In the genomic region with DNA sequence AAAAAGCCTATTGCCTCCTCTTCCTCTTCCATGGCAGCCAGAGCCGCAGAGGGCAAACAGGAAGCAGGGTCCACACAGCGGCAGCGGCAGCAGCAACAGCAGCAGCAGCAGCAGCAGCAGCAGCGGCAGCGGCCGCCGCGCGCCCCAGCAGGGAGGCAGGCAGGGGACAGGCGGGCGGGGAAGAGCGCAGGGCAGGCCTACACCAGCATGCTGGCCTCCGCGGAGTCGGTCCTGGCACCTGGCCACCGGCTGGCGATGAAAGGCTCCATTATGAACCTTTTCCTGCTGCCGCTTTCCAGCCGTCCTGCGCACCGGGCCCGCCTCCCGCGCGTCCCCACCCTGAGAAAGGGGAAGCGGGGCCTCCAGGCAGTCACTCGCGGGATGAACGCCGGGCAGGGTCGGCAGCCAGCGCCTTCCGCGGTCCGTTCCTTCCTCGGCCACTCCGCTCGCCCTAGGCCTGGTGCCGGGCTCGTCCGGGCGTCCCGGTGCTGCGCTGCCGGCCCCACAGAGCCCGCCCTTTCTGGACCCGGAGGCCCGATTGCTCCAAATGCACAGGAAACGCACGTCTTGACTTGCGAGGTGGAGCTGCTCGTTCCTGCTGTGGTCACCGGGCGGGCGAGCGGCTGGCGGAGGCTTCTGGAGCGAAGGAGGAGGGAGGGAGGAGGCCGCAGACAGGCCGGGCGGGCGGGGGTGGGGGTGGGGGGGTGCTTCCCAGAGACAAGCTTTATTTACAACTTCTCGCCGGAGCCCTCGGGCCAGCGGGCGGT, we compare ENCODE assay signal across 8 mouse cellular contexts.
DNase-seq lines count a peak whose midpoint lies in the region; ATAC-seq and TF ChIP-seq lines count a peak whose summit lies in the region.

No protein-coding gene starts in this region.

- peak overlapping the region; percentile 69 for H3K9ac ChIP-seq in CH12.LX (ENCODE audit: insufficient read depth, low read depth)
- H3K9ac ChIP-seq in lung, postnatal 0 days (replicated peaks; ENCODE audit: low read depth): peak overlapping the region; percentile 81

- H3K4me2 ChIP-seq in CH12.LX (ENCODE audit: insufficient read depth, low read depth, poor library complexity, severe bottlenecking): peak overlapping the region; percentile 96
- H3K4me2 ChIP-seq in lung, postnatal 0 days (replicated peaks; ENCODE audit: low read depth, low read length): peak overlapping the region; percentile 91

- no peak; the same call in 1 of the 2 replicates for TF ChIP-seq RAD21 in CH12.LX (IDR thresholded peaks at IDR 0.05; ENCODE audit: low read depth, low read length)

- peak; percentile 54 for DNase-seq in CH12.LX (ENCODE audit: extremely low read depth)
- peak; percentile 74 for DNase-seq in cerebellum, adult 11-12 months
- DNase-seq in forelimb bud, embryonic 11.5 days (ENCODE audit: low read depth, low spot score): peak; percentile 75
- DNase-seq in layer of hippocampus, postnatal 10 days (ENCODE audit: low spot score in 2 of 2): peak; percentile 87 to 92
- DNase-seq in lung, postnatal 0 days (ENCODE audit: low spot score): peak; percentile 87
- DNase-seq in ovary, adult 18-20 months (ENCODE audit: low spot score): peak; percentile 76
- DNase-seq in thymus, postnatal 0 days (ENCODE audit: low spot score): peak; percentile 78

- H3K27me3 ChIP-seq in CH12.LX (replicated peaks): no peaks in the 10 kb centered on the region
- no peaks in the 10 kb centered on the region for H3K27me3 ChIP-seq in lung, postnatal 0 days (replicated peaks; ENCODE audit: insufficient read depth, low read length)

- H3K27ac ChIP-seq in CH12.LX (ENCODE audit: insufficient read depth, low read depth): peak overlapping the region; percentile 51
- H3K27ac ChIP-seq in lung, postnatal 0 days (ENCODE audit: low read length): peak overlapping the region; percentile 98

- H3K79me2 ChIP-seq in CH12.LX (replicated peaks; ENCODE audit: control insufficient read depth, extremely low read depth, insufficient read depth, poor library complexity, severe bottlenecking): 0 out of 2 replicates have a peak, but pooled peaks cover 4% of the 10 kb centered on the region

- TF ChIP-seq POLR2A in CH12.LX (IDR thresholded peaks at IDR 0.05; ENCODE audit: low read depth, low read length): peak; percentile 52; the same call in 1 of the 2 replicates

- TF ChIP-seq EP300 in CH12.LX (IDR thresholded peaks at IDR 0.05; ENCODE audit: low read length): no peak
- no peak for TF ChIP-seq EP300 in lung, postnatal 0 days (IDR thresholded peaks at IDR 0.05)

- dilution Hi-C loops in CH12.LX (cut with MboI; ENCODE audit: extremely low pct_ligation_motif_present, extremely low pct_unique_long_range_greater_than_20kb, low sequenced_read_pairs): no loop called here

- peak; percentile 34 to 55 for ATAC-seq in hematopoietic stem cell, adult 5-6 weeks (replicated peaks in 1 of 2; ENCODE audit: insufficient read depth in 1 of 2, low FRiP score in 2 of 2, low TSS enrichment in 1 of 2, low read depth in 1 of 2, poor library complexity in 2 of 2, severe bottlenecking in 2 of 2)
- ATAC-seq in lung, postnatal 0 days: peak; percentile 78

- no peaks in the 10 kb centered on the region for H3K9me3 ChIP-seq in CH12.LX (replicated peaks; ENCODE audit: low read length)
- no peaks in the 10 kb centered on the region for H3K9me3 ChIP-seq in lung, postnatal 0 days (ENCODE audit: low read length)

- peak overlapping the region; percentile 70 to 85 (median 83) for H3K4me3 ChIP-seq in CH12.LX (replicated peaks in 1 of 3; ENCODE audit: low read depth in 2 of 3, low read length in 2 of 3, poor library complexity in 1 of 3)
- H3K4me3 ChIP-seq in lung, postnatal 0 days (ENCODE audit: low read depth, low read length): peak overlapping the region; percentile 72

- in situ Hi-C loops in CH12.LX (cut with MboI; ENCODE audit: low pct_ligation_motif_present, low pct_unique_long_range_greater_than_20kb, low sequenced_read_pairs): loop anchor here (5.0 kb wide), 1 partner anchor 37 kb away; no protein-coding TSS in a partner anchor

- peaks cover 43 to 75% of the 10 kb centered on the region in 2 experiments for H3K4me1 ChIP-seq in CH12.LX (ENCODE audit: control insufficient read depth in 1 of 2, insufficient read depth in 2 of 2)
- H3K4me1 ChIP-seq in lung, postnatal 0 days (ENCODE audit: insufficient read depth, low read depth, low read length): peaks cover 22% of the 10 kb centered on the region

- H3K36me3 ChIP-seq in CH12.LX (replicated peaks in 1 of 2; ENCODE audit: control insufficient read depth in 1 of 2, insufficient read depth in 1 of 2, low read length in 1 of 2): peaks cover 0 to 21% of the 10 kb centered on the region in 2 experiments
- no peaks in the 10 kb centered on the region for H3K36me3 ChIP-seq in lung, postnatal 0 days (ENCODE audit: insufficient read depth, low read length)

- 1% methylated on average over 47 of the region's 67 CpGs for WGBS in lung, postnatal 0 days

- TF ChIP-seq CTCF in CH12.LX (conservative IDR thresholded peaks at IDR 0.05 in 1 of 2, IDR thresholded peaks at IDR 0.05 in 1 of 2; ENCODE audit: low read depth in 2 of 2, low read length in 2 of 2): no peak
- TF ChIP-seq CTCF in lung, postnatal 0 days (IDR thresholded peaks at IDR 0.05): peak; percentile 13

TF ChIP-seq in CH12.LX, 34 proteins besides CTCF, POLR2A, EP300 and RAD21:
- TF ChIP-seq IRF4 (IDR thresholded peaks at IDR 0.05; ENCODE audit: low read depth, low read length) (no peak), HCFC1 (IDR thresholded peaks at IDR 0.05; ENCODE audit: low read depth, low read length) (peak; percentile 29), MAFK (IDR thresholded peaks at IDR 0.05; ENCODE audit: insufficient replicate concordance, low read length) (no peak), MEF2A (IDR thresholded peaks at IDR 0.05; ENCODE audit: borderline replicate concordance, low read depth, low read length) (0 out of 2 replicates have a peak, but pooled peaks have one; percentile 50), NRF1 (IDR thresholded peaks at IDR 0.05; ENCODE audit: low read depth, low read length) (peak; percentile 51; the same call in 1 of the 2 replicates), SMC3 (IDR thresholded peaks at IDR 0.05; ENCODE audit: low read depth, low read length) (no peak; the same call in none of the 2 replicates), SIN3A (IDR thresholded peaks at IDR 0.05; ENCODE audit: low read length) (peak; percentile 64; the same call in 1 of the 2 replicates), MYC (IDR thresholded peaks at IDR 0.05; ENCODE audit: low read depth, low read length) (no peak), BHLHE40 (IDR thresholded peaks at IDR 0.05; ENCODE audit: low read depth, low read length) (peak; percentile 30; the same call in 1 of the 2 replicates), GABPA (IDR thresholded peaks at IDR 0.05; ENCODE audit: insufficient replicate concordance, low read depth, low read length) (no peak), E2F4 (IDR thresholded peaks at IDR 0.05; ENCODE audit: insufficient replicate concordance, low read depth, low read length) (no peak), MXI1 (IDR thresholded peaks at IDR 0.05; ENCODE audit: low read depth, low read length) (peak; percentile 39; the same call in 1 of the 2 replicates), MAX (IDR thresholded peaks at IDR 0.05; ENCODE audit: low read length) (no peak), RCOR1 (conservative IDR thresholded peaks at IDR 0.05; ENCODE audit: low read depth, low read length) (no peak), USF2 (conservative IDR thresholded peaks at IDR 0.05; ENCODE audit: low read depth, low read length) (no peak), ETS1 (conservative IDR thresholded peaks at IDR 0.05; ENCODE audit: low read depth, low read length) (no peak), JUN (IDR thresholded peaks at IDR 0.05; ENCODE audit: insufficient read depth, low read depth, low read length) (no peak), ZMIZ1 (IDR thresholded peaks at IDR 0.05; ENCODE audit: low read depth, low read length) (peak; percentile 20; the same call in 1 of the 2 replicates), PAX5 (IDR thresholded peaks at IDR 0.05; ENCODE audit: low read length) (no peak), CHD1 (IDR thresholded peaks at IDR 0.05; ENCODE audit: low read depth, low read length) (peak; percentile 53; the same call in 1 of the 2 replicates), ELF1 (IDR thresholded peaks at IDR 0.05; ENCODE audit: low read depth, low read length) (peak; percentile 63), POLR2AphosphoS2 (IDR thresholded peaks at IDR 0.05; ENCODE audit: low read depth, low read length) (no peak), TCF12 (IDR thresholded peaks at IDR 0.05; ENCODE audit: low read depth, low read length) (peak; percentile 36; the same call in 1 of the 2 replicates), KAT2A (IDR thresholded peaks at IDR 0.05; ENCODE audit: insufficient replicate concordance, low read length) (0 out of 2 replicates have a peak, but pooled peaks have one; percentile 28), MAZ (IDR thresholded peaks at IDR 0.05; ENCODE audit: low read depth, low read length) (no peak; the same call in none of the 2 replicates), CHD2 (IDR thresholded peaks at IDR 0.05; ENCODE audit: low read length) (no peak; the same call in 1 of the 2 replicates), ZKSCAN1 (IDR thresholded peaks at IDR 0.05; ENCODE audit: borderline replicate concordance, low read depth, low read length) (no peak), USF1 (IDR thresholded peaks at IDR 0.05; ENCODE audit: low read depth, low read length) (no peak), ZC3H11A (IDR thresholded peaks at IDR 0.05; ENCODE audit: low read depth, low read length) (no peak), TBP (conservative IDR thresholded peaks at IDR 0.05; ENCODE audit: low read depth, low read length) (no peak), UBTF (IDR thresholded peaks at IDR 0.05; ENCODE audit: low read depth, low read length) (peak; percentile 99), JUND (conservative IDR thresholded peaks at IDR 0.05; ENCODE audit: low read depth, low read length) (no peak), NELFE (IDR thresholded peaks at IDR 0.05; ENCODE audit: low read depth, low read length) (peak; percentile 21), ZNF384 (IDR thresholded peaks at IDR 0.05; ENCODE audit: low read depth, low read length) (no peak)

Comparison
In these comparisons a context has a peak if more than half of its experiments do, and no peak if none do; other contexts are left out.
1. Peak in every context shown above with its lines: DNase-seq, ATAC-seq, H3K4me3 ChIP-seq and H3K27ac ChIP-seq.